Comparison of ENCODE assay signal across 17 mouse cellular contexts in the genomic region with DNA sequence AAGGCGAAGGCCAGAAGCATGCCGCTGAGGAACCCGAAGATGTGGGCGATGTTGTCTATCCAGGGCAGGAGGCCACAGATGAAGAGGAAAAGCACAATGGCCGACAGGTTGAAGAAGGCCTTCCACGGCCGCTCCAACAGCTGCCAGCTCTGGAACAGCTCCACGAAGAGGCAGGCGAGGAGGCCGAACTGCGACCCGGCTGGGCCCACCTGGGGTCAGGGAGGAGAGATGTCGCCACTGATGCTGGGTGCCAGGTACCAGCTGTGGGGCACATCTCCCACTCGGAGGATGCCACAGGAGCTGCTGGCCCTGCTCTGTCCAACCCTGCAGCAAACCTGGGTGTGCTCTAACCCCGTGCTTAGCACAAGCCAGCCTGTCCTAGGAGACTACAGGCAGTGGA. TPM values are rescaled to one million over a fixed set of nuclear protein-coding genes. Genes with fewer than 3 reads are reported as not detected.
"Had no signal": no experiment of that assay in that cellular context is flagged by ENCODE, and none has a peak within 500 bp of the region (broad histone marks: within the 10 kb centered on the region; RNA-seq: fewer than 3 reads in every experiment).

No protein-coding gene starts in this region.

- DNase-seq: heart, postnatal 10 days; heart, postnatal 14 days; heart, postnatal 36 days; heart, postnatal 4 days; kidney, adult 11 months; kidney, adult 18-20 months; kidney, adult 2 months; kidney, adult 8-10 months; kidney, adult 9 months; kidney, postnatal 10 days; kidney, postnatal 14 days; kidney, postnatal 25 days; kidney, postnatal 36 days; kidney, postnatal 4 days; layer of hippocampus, adult 9-11 months; layer of hippocampus, postnatal 36 days had no signal

RNA-seq across cellular contexts. Expression of gene Aanat, which starts 13.0 kb away (rescaled TPM):
- total RNA-seq: heart, postnatal 10 days; heart, postnatal 14 days; heart, postnatal 36 days; heart, postnatal 4 days; hematopoietic stem cell, adult 5-6 weeks had no signal

RNA-seq across cellular contexts. Expression of gene Cygb, which starts 54.9 kb away (rescaled TPM):
- total RNA-seq: hematopoietic stem cell, adult 5-6 weeks had no signal
